Mouse (Mus musculus): ENCODE data around the gene Stag1.

Gene Stag1

GRCm38 (mm10) chr9:100696537-100696936, 98.9 kb downstream of the Stag1 start:
- TF ChIP-seq GATA4 (IDR thresholded peaks at IDR 0.05; ENCODE audit: insufficient replicate concordance, low read length) = no peak

GRCm38 (mm10) chr9:100707644-100708043, 110.0 kb downstream of the Stag1 start:
- no peak for TF ChIP-seq GATA4 (IDR thresholded peaks at IDR 0.05; ENCODE audit: insufficient replicate concordance, low read length)

- no peak for TF ChIP-seq GATA4 (IDR thresholded peaks at IDR 0.05; ENCODE audit: insufficient replicate concordance, low read length)
Observed at GRCm38 (mm10) chr9:100711665-100712064, 114.1 kb downstream of the Stag1 start.

GRCm38 (mm10) chr9:100731839-100732238, 134.2 kb downstream of the Stag1 start:
- TF ChIP-seq GATA4 (IDR thresholded peaks at IDR 0.05; ENCODE audit: insufficient replicate concordance, low read length) = no peak

- TF ChIP-seq GATA4 (IDR thresholded peaks at IDR 0.05; ENCODE audit: insufficient replicate concordance, low read length) = no peak
Observed at GRCm38 (mm10) chr9:100733907-100734440, 136.4 kb downstream of the Stag1 start.

- TF ChIP-seq GATA4 (IDR thresholded peaks at IDR 0.05; ENCODE audit: insufficient replicate concordance, low read length) = no peak
Observed at GRCm38 (mm10) chr9:100735993-100736645, 138.5 kb downstream of the Stag1 start.

- TF ChIP-seq GATA4 (IDR thresholded peaks at IDR 0.05; ENCODE audit: insufficient replicate concordance, low read length) = no peak
Observed at GRCm38 (mm10) chr9:100736646-100737031, 139.0 kb downstream of the Stag1 start.

GRCm38 (mm10) chr9:100865984-100866383, 268.4 kb downstream of the Stag1 start:
- TF ChIP-seq GATA4 (IDR thresholded peaks at IDR 0.05; ENCODE audit: insufficient replicate concordance, low read length) = no peak

GRCm38 (mm10) chr9:100869635-100870034, 272.0 kb downstream of the Stag1 start:
- no peak for TF ChIP-seq GATA4 (IDR thresholded peaks at IDR 0.05; ENCODE audit: insufficient replicate concordance, low read length)

- no peak for TF ChIP-seq GATA4 (IDR thresholded peaks at IDR 0.05; ENCODE audit: insufficient replicate concordance, low read length)
Observed at GRCm38 (mm10) chr9:100896111-100896510, 298.5 kb downstream of the Stag1 start.

GRCm38 (mm10) chr9:100898042-100898441, 300.4 kb downstream of the Stag1 start:
- TF ChIP-seq GATA4 (IDR thresholded peaks at IDR 0.05; ENCODE audit: insufficient replicate concordance, low read length) = no peak

- TF ChIP-seq GATA4 (IDR thresholded peaks at IDR 0.05; ENCODE audit: insufficient replicate concordance, low read length) = no peak
Observed at GRCm38 (mm10) chr9:100910352-100910751, 312.8 kb downstream of the Stag1 start.

- TF ChIP-seq GATA4 (IDR thresholded peaks at IDR 0.05; ENCODE audit: insufficient replicate concordance, low read length) = no peak
Observed at GRCm38 (mm10) chr9:100917111-100917510, 319.5 kb downstream of the Stag1 start.

- TF ChIP-seq GATA4 (IDR thresholded peaks at IDR 0.05; ENCODE audit: insufficient replicate concordance, low read length) = no peak
Observed at GRCm38 (mm10) chr9:100926629-100927028, 329.0 kb downstream of the Stag1 start.

GRCm38 (mm10) chr9:100942042-100942441, 344.4 kb downstream of the Stag1 start:
- TF ChIP-seq GATA4 (IDR thresholded peaks at IDR 0.05; ENCODE audit: insufficient replicate concordance, low read length) = no peak

- TF ChIP-seq GATA4 (IDR thresholded peaks at IDR 0.05; ENCODE audit: insufficient replicate concordance, low read length) = no peak
Observed at GRCm38 (mm10) chr9:100944677-100945365, 347.2 kb downstream of the Stag1 start.

All from liver, adult (tissue).